Mouse (Mus musculus): ENCODE measurements around the gene Il17rb. TPM values are rescaled to one million over a fixed set of nuclear protein-coding genes. Genes with fewer than 3 reads are reported as not detected.

Il17rb gene
- polyA plus RNA-seq, 1 experiment from 2014 or later, result 0.40 TPM

DNA sequence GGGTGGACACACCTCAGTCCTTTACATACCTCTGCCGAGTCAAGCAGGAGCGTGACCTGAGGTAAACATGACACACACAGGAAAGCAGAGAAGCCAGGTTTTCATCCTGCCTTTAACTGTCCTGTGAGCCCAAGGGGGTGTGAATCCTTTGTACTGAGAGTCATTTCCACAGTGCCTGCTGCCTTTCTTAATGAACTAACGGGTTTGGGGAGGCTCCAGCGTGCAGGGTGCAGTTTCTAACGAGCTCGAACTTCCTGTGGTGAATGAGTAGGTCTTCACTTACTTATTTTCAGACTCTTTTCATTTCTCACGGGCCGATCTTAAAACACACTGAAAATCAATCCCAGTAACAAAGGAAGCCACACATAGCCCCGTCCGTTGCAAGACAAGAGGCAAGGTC lies 5.8 kb upstream of the Il17rb start:
- Histone ChIP-seq H3K9ac (replicated peaks) (no peak overlapping the region), H3K27me3 (peaks cover 17% of the 10 kb centered on the region), H3K36me3 (no peaks in the 10 kb centered on the region), H3K4me1 (replicated peaks) (peaks cover 10% of the 10 kb centered on the region), H3K4me2 (no peak overlapping the region), H3K9me3 (no peaks in the 10 kb centered on the region), H3K27ac (no peak overlapping the region), H3K4me3 (replicated peaks) (no peak overlapping the region)
- 49% methylated on average over 10 of the region's 10 CpGs for WGBS
- ATAC-seq (ENCODE audit: insufficient number of reproducible peaks, insufficient read depth, low FRiP score, low TSS enrichment, low read depth), result no peak

- no peak overlapping the region for H3K27ac ChIP-seq
- 79% methylated on average over 10 of the region's 10 CpGs for WGBS
- no peak overlapping the region for H3K4me2 ChIP-seq
- H3K36me3 ChIP-seq, result no peaks in the 10 kb centered on the region
- H3K9me3 ChIP-seq, result no peaks in the 10 kb centered on the region
- H3K4me3 ChIP-seq (replicated peaks), result no peak overlapping the region
- H3K9ac ChIP-seq (replicated peaks), result no peak overlapping the region
- peaks cover 20% of the 10 kb centered on the region for H3K4me1 ChIP-seq (replicated peaks)
- peaks cover 39% of the 10 kb centered on the region for H3K27me3 ChIP-seq
- peak; percentile 32; the same call in 1 of the 2 replicates for ATAC-seq (ENCODE audit: insufficient number of reproducible peaks, insufficient read depth, low FRiP score, low TSS enrichment, low read depth)
Observed at GRCm38 (mm10) chr14:30011886-30012560, 3.3 kb upstream of the Il17rb start.

DNA sequence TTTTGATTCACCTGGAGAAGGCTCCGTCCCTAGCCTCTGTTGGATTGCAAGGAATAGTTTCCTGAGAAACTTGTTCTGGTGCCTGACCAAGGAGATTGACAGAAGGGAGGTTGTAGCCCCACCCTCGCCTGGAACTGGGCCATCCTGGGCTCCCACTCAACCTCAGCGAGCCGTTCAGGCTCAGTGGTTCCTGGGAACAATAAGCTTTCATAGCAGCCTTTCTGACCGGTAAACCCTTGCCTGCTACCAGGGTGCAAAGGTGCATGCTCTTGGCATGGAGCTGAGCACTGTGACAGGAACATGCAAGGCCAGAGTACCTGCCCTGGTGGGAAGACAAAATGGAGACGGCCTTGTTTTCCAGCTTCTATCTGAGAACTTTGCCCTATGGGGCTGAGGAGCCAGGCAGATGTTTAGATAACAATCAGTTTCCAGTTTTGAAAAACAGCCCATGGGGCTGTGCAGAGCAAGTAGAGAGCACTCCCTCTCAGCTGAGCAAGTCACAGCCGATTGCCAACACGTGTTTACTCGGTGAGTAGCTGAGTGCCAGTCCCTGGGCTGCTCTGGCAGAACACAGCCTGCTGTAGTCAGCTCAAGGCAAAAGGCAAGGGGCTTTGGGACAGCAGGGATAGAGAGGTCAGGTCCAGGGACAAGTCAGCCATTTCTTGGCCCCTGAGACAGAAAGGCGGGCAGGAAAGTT lies 1.3 kb upstream of the Il17rb start:
- peaks cover 45% of the 10 kb centered on the region for H3K27me3 ChIP-seq
- ATAC-seq (ENCODE audit: insufficient number of reproducible peaks, insufficient read depth, low FRiP score, low TSS enrichment, low read depth), result no peak
- H3K4me2 ChIP-seq, result no peak overlapping the region

DNA sequence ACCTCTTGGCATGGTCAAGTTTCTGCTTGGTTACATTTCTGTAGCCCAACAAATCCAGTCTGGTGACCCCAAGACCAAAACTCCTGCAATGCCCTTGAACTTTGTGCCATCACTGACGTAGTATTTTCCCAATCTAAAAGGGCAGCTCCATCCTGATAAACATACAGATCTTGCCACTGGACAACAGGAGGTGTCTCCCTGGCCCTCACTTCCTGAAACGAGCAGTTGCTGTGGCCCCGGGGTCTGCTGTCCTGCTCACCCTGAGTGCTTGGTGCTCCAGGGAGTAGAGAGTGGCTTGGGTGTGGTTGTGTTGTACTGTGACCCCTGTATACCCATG lies 9.3 kb downstream of the Il17rb start:
- peaks cover 42% of the 10 kb centered on the region for H3K36me3 ChIP-seq
- WGBS, result 94% methylated on average over 3 of the region's 3 CpGs
- no peak for ATAC-seq (ENCODE audit: insufficient number of reproducible peaks, insufficient read depth, low FRiP score, low TSS enrichment, low read depth)
- no peak overlapping the region for H3K9ac ChIP-seq (replicated peaks)
- no peak overlapping the region for H3K27ac ChIP-seq
- H3K27me3 ChIP-seq, result no peaks in the 10 kb centered on the region
- H3K4me2 ChIP-seq, result no peak overlapping the region
- no peak overlapping the region for H3K4me3 ChIP-seq (replicated peaks)
- H3K4me1 ChIP-seq (replicated peaks), result no peaks in the 10 kb centered on the region
- H3K9me3 ChIP-seq, result no peaks in the 10 kb centered on the region

More for the DNA sequence above, 1.3 kb upstream of the Il17rb start:
- no peak overlapping the region for H3K27ac ChIP-seq
- no peaks in the 10 kb centered on the region for H3K9me3 ChIP-seq
- no peak overlapping the region for H3K4me3 ChIP-seq (replicated peaks)
- H3K9ac ChIP-seq (replicated peaks), result no peak overlapping the region
- WGBS, result 80% methylated on average over 10 of the region's 10 CpGs
- H3K36me3 ChIP-seq, result no peaks in the 10 kb centered on the region
- H3K4me1 ChIP-seq (replicated peaks), result peaks cover 20% of the 10 kb centered on the region

DNA sequence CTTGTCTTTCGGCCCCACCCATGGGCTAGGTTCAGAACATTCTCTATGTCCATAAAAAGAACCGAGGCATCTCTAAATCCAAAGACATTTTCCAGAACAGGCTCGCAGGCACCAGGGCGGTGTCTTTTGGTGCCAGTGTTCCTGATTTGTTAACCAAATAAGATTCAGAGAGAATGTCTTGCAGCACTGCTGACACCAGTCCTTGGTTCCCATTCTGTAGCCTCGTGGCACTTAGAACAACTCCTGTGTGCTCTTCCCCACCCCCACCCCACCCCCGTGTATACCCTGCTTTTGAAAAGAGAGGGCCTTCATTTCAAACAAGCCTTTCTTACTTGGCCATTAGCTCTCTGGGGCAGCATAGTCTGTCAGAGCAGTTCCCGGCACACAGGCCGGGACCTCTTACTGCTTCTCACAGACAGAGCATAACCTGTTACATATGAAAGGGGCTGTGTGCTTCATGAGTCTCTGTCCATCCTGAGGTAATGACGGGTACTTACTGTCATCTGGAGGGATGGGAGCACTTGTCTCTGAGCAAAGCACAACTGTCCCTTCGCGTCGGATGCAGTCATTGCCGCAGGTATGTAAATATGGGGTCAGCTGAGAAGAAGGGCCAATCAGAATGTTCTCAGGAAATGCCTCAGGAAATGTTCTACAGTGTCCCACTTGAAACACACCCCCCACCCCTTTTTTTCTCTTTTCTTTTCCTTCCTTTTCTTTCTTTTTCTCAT lies 9.8 kb downstream of the Il17rb start:
- H3K27ac ChIP-seq, result no peak overlapping the region
- H3K27me3 ChIP-seq, result no peaks in the 10 kb centered on the region
- ATAC-seq (ENCODE audit: insufficient number of reproducible peaks, insufficient read depth, low FRiP score, low TSS enrichment, low read depth), result no peak
- 85% methylated on average over 13 of the region's 13 CpGs for WGBS
- no peak overlapping the region for H3K4me3 ChIP-seq (replicated peaks)
- no peak overlapping the region for H3K9ac ChIP-seq (replicated peaks)
- no peaks in the 10 kb centered on the region for H3K9me3 ChIP-seq
- H3K36me3 ChIP-seq, result peaks cover 48% of the 10 kb centered on the region
- H3K4me1 ChIP-seq (replicated peaks), result no peaks in the 10 kb centered on the region
- no peak overlapping the region for H3K4me2 ChIP-seq

DNA sequence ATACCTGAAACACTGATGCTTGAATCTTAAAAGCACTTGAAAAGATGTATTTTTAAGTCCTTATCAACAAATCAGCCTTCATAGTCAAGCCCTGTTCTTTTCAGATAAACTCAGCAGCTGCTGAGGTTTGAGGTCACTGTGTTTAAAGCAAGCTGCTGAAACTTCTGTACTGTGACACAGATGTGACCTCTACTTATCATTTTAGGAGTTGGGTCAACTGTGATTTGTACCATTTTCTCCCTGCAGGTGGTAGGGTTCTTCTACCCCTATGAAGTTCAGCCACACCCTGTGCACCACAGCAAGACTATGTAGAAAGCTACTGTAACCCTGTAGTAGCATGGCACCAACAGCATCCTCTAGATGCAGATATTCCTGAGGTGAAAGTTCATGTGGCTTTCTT lies 11.4 kb downstream of the Il17rb start:
- H3K36me3 ChIP-seq, result peaks cover 63% of the 10 kb centered on the region
- H3K9me3 ChIP-seq, result no peaks in the 10 kb centered on the region
- no peak overlapping the region for H3K27ac ChIP-seq
- no peak overlapping the region for H3K4me3 ChIP-seq (replicated peaks)
- no peaks in the 10 kb centered on the region for H3K4me1 ChIP-seq (replicated peaks)
- H3K9ac ChIP-seq (replicated peaks), result no peak overlapping the region
- no peak overlapping the region for H3K4me2 ChIP-seq
- no peaks in the 10 kb centered on the region for H3K27me3 ChIP-seq
- ATAC-seq (ENCODE audit: insufficient number of reproducible peaks, insufficient read depth, low FRiP score, low TSS enrichment, low read depth), result no peak

DNA sequence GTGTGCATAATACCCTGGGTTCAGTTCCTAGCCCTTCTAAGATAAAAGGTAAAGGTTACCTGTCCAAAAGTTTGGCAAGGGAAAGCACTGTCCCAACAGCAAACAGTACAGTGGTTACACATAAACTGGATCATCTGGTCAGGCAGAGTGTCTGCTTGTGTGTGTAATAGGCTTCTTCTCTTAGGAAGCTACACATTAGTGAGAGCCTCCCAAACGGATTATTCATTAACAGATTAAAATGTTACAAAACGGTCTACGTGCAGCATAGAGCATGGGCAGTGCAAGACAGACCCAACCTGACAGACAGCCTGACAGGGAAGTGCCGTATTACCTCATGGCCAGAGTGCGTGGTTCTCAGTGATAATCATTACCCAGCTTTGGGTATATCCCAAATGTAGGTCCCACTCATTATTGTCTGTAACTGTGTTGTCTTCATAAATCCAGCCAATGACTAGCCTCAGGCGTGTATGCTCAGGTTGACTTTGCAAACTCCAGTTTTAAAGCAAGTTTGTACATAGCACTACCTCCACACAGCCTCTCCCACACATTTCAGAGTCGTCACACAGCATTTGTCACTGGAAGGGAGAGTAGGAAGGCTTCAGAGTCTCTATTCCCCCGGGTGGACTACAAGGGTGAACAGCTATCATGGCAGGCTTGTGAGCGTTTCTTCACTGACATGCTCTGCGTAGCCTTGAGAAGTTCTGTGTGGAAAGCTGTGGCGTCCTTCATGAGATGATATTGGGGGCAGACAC lies 12.5 kb downstream of the Il17rb start:
- H3K4me2 ChIP-seq, result no peak overlapping the region
- no peak overlapping the region for H3K9ac ChIP-seq (replicated peaks)
- H3K27ac ChIP-seq, result no peak overlapping the region
- no peaks in the 10 kb centered on the region for H3K27me3 ChIP-seq
- H3K9me3 ChIP-seq, result no peaks in the 10 kb centered on the region
- no peak for ATAC-seq (ENCODE audit: insufficient number of reproducible peaks, insufficient read depth, low FRiP score, low TSS enrichment, low read depth)
- 92% methylated on average over 11 of the region's 11 CpGs for WGBS
- no peaks in the 10 kb centered on the region for H3K4me1 ChIP-seq (replicated peaks)
- H3K4me3 ChIP-seq (replicated peaks), result no peak overlapping the region
- H3K36me3 ChIP-seq, result peaks cover 75% of the 10 kb centered on the region

- Histone ChIP-seq H3K9ac (replicated peaks) (no peak overlapping the region), H3K9me3 (no peaks in the 10 kb centered on the region), H3K4me2 (no peak overlapping the region), H3K27me3 (no peaks in the 10 kb centered on the region), H3K27ac (0 out of 2 replicates have a peak overlapping the region, but pooled peaks have one; percentile 29), H3K4me1 (replicated peaks) (no peaks in the 10 kb centered on the region), H3K4me3 (replicated peaks) (no peak overlapping the region), H3K36me3 (peaks cover 87% of the 10 kb centered on the region)
- WGBS, result 18% methylated on average over 4 of the region's 4 CpGs
- ATAC-seq (ENCODE audit: insufficient number of reproducible peaks, insufficient read depth, low FRiP score, low TSS enrichment, low read depth), result peak; percentile 42; the same call in 1 of the 2 replicates
Observed at GRCm38 (mm10) chr14:29994976-29995375, 13.7 kb downstream of the Il17rb start.

GRCm38 (mm10) chr14:29988337-29988736 lies 20.4 kb downstream of the Il17rb start:
- no peak overlapping the region for H3K4me3 ChIP-seq (replicated peaks)
- no peaks in the 10 kb centered on the region for H3K27me3 ChIP-seq
- H3K36me3 ChIP-seq, result peaks cover 100% of the 10 kb centered on the region
- H3K27ac ChIP-seq, result no peak overlapping the region
- H3K4me1 ChIP-seq (replicated peaks), result no peaks in the 10 kb centered on the region
- no peak overlapping the region for H3K4me2 ChIP-seq
- no peak for ATAC-seq (ENCODE audit: insufficient number of reproducible peaks, insufficient read depth, low FRiP score, low TSS enrichment, low read depth)
- H3K9ac ChIP-seq (replicated peaks), result no peak overlapping the region
- WGBS, result 97% methylated on average over 4 of the region's 4 CpGs
- no peaks in the 10 kb centered on the region for H3K9me3 ChIP-seq

DNA sequence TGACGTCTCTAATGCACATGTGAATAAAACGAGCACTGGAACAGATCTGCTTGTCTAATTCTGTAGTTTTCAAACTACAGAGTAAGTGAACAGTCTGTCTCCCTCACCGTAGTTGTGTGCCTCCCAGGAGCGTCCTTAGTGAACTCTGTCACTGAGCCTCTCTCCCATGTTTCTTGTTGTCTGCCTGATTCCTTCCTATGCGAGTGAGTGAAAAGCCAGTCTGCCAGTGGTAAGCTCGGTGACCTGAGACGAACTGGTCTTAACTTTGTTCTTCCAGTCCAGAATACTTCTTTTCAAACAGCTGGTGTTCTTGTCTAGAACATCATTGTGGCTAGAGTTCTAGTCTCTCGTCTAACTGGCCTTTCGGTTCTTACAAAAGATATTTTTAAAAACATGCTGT lies 21.0 kb downstream of the Il17rb start:
- Histone ChIP-seq H3K36me3 (peaks cover 100% of the 10 kb centered on the region), H3K4me1 (replicated peaks) (no peaks in the 10 kb centered on the region), H3K9ac (replicated peaks) (no peak overlapping the region), H3K9me3 (no peaks in the 10 kb centered on the region), H3K27me3 (no peaks in the 10 kb centered on the region), H3K4me3 (replicated peaks) (no peak overlapping the region), H3K4me2 (no peak overlapping the region), H3K27ac (no peak overlapping the region)
- 93% methylated on average over 9 of the region's 9 CpGs for WGBS
- no peak for ATAC-seq (ENCODE audit: insufficient number of reproducible peaks, insufficient read depth, low FRiP score, low TSS enrichment, low read depth)

- H3K4me3 ChIP-seq (replicated peaks), result no peak overlapping the region
- no peak overlapping the region for H3K9ac ChIP-seq (replicated peaks)
- H3K4me2 ChIP-seq, result no peak overlapping the region
- H3K27ac ChIP-seq, result no peak overlapping the region
- H3K36me3 ChIP-seq, result peaks cover 100% of the 10 kb centered on the region
- H3K9me3 ChIP-seq, result no peaks in the 10 kb centered on the region
- 90% methylated on average over 6 of the region's 6 CpGs for WGBS
- H3K4me1 ChIP-seq (replicated peaks), result no peaks in the 10 kb centered on the region
- no peak for ATAC-seq (ENCODE audit: insufficient number of reproducible peaks, insufficient read depth, low FRiP score, low TSS enrichment, low read depth)
- H3K27me3 ChIP-seq, result no peaks in the 10 kb centered on the region
Observed at GRCm38 (mm10) chr14:29987276-29987675, 21.4 kb downstream of the Il17rb start.

Data from limb, embryonic 12.5 days (tissue).